Mouse (Mus musculus) gastrocnemius, adult 8-10 months (tissue): ENCODE results near the gene Runx3. TPM values are rescaled to one million over a fixed set of nuclear protein-coding genes. Genes with fewer than 3 reads are reported as not detected.
A peak's percentile ranks its signal among the peaks of the same experiment; 100 is the strongest.

ENCODE experiments used
- DNase-seq, 2 experiments: peaks; one replicate each; pipeline ENCODE4 v3.0.0; 2022; ENCODE audit warnings: low spot score in 2 of 2
- total RNA-seq, 4 experiments: library from RNA; stranded (reverse); gene quantifications; 2 replicates each; pipeline ENCODE4 v1.2.4; 2022

The Runx3 gene
- total RNA-seq, 4 experiments from 2014 or later = 0.07 TPM; not detected in 3

DNA sequence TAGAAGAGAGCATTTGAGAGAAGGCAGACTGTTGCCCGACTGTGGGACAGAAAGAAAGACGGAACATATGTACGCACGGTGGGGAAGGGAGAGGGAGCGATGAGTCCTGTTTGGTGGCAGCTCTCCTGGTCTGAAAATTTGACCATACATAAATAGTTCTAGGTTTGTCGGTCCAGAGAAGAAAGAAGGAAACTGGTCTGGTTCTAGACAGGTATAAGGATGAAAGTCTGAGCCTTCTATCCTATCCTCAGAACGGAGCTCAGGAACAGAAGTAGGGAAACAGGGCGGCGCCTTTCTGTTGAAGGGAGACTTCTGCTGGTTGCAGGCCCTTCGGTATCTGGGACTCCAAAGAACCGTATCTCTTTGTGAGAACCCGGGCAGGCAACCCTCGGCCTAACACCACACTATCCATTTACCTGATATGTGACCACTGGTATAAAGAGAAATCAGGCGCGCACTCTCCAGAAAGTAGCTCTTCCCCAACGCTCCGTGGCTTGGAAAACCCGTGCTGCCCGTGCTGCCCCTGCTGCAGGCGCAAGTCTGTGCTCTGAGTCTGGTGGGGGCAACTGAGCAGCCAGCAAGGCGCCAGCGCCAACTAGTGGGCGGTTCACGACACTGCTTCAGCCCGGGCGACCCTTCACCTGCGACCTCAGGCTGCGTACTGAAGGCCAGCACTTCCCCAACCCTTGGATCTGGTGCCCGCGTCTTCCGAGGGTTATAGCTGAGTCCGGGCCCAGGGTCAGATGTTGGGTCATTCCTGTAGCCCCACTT, 29.8 kb downstream of the Runx3 start:
- DNase-seq = peak; percentile 17 to 50

GRCm38 (mm10) chr4:135151111-135151987, 30.9 kb downstream of the Runx3 start:
- DNase-seq = no peak

- DNase-seq = no peak
Observed at GRCm38 (mm10) chr4:135151988-135152594, 31.6 kb downstream of the Runx3 start.

GRCm38 (mm10) chr4:135152834-135153259, 32.4 kb downstream of the Runx3 start:
- DNase-seq = no peak

DNA sequence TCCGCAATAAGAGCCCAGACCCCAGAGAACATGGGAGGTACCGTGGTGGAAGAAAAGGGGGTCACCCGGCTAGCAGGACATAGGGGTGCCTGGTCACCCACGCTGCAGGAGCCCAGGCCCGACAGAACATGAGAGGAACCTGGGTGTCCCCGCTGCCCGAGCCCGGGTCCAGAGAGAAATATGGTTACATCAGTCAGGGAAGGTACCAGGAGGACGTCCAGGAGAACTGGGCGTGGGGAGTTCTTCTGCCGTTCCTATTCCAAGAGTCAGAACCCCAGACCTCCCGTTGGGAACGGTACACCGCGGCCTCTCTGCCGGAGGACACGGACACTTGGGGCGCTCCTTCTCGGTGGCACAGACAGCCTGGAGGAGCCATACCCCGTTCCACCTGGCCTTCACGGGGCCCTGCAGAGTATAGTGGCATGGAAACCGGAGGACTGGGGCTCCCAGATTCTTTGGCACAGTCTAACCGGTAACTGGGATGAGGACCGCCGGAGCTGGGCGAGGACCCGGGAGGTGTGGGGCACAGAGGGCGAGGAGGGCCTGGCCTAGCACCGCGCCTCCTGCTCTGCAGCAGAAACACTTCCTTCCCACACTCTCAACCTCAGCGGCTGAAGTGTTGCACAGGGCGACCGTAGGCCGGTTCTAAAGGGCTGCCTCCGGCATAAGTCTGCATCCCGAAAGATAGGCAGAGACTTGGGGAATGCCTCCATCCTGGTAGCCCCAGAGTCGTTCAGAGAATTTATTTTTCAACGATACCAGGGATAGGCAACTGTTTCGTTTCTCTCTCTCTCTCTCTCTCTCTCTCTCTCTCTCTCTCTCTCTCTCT, 33.0 kb downstream of the Runx3 start:
- no peak for DNase-seq

DNA sequence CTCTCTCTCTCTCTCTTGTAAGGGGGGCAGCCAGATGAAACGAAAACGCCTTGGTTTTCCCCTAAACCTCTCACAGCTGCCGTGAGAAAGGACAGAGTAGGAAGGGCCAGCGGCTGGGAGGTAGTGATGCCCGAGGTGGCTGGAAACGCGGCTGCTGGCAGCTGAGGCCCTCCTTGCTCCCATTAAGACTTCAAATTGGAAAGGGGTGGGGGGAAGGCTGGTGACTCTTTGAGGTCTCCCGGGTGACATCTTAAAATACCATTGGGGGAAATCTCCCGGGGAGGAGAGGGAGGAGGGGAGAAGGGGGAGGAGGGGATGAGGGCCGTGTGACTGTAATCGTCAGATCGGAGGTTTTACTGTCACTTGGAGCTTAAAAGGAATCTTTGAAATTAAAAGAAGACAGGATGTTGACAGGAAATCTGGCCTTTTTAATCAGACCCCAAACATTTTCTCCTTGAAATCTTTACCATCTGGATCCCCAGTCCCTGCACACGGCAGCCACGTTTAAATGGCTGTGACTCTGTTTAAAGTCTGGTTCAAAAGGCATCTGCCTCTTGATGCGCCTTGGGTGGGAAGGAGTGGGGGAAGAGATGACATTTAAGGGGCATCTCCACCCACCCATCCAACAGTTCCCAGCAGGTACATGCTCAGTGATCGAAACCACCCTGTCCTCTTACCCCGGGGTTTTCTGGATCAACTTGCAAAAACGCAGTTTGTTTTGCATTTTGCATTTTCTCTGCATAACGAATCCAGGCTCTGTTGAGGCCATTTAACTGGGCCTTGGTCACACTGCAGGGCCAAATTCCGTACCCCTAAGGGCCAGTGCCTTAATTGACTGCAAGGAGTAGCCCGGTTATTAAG, 33.9 kb downstream of the Runx3 start:
- DNase-seq = no peak

- DNase-seq = no peak
Observed at GRCm38 (mm10) chr4:135155106-135155800, 34.8 kb downstream of the Runx3 start.

GRCm38 (mm10) chr4:135155805-135156469, 35.5 kb downstream of the Runx3 start:
- DNase-seq = no peak

DNA sequence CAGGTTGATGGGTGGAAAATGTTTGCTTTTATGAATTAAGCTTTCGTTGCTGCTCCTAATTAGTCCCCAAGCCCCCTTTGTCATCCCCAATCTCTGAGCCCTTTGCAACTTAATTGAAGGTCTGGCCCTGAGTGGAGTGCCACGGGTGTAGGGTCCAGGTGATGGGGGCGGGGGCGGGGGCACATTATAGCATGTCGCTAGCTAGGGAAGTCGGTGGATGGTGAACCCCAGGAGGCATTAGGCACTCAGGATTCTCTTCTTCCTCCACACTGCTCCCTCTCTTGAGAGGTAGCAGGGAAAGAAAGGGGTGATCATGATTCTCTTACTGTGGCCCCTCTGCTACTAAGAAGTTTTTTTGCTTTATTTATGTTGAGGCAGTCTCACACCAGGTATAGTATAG, 36.1 kb downstream of the Runx3 start:
- no peak for DNase-seq

- no peak for DNase-seq
Observed at GRCm38 (mm10) chr4:135157329-135157728, 36.9 kb downstream of the Runx3 start.

DNA sequence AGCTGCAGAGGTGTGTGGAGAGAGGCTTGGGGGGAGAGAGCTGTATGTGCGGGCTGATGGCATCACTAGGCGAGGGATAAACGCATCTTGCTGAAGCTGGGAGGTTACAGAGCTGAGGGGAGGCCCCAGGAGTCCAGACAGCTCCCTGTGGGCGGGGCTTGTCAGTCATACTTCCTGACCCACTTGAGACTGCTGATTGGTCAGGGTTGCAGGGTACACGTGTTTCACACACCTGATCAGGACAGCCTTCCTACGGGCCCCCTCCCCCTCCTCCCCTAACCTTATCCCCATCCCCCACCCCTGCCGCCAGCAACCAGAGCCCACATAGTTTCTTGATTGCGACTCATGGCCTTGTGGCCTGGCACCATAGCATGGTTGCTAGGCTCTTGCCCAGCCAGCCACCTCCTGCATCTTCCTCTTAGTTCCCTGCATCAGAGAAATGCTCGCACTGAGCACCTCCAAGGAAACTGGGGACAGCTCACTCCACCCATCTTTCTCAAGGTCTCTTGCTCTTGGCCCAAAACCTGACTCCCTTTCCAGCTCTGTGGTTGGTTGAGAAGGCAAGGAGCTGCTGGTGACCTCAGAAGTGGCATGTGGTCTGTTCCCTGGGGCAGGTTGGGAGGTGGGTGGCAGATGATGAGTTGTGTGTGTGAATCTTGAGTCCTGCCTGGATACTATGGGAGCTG, 38.4 kb downstream of the Runx3 start:
- DNase-seq = no peak

- no peak for DNase-seq
Observed at GRCm38 (mm10) chr4:135159663-135160062, 39.2 kb downstream of the Runx3 start.

DNA sequence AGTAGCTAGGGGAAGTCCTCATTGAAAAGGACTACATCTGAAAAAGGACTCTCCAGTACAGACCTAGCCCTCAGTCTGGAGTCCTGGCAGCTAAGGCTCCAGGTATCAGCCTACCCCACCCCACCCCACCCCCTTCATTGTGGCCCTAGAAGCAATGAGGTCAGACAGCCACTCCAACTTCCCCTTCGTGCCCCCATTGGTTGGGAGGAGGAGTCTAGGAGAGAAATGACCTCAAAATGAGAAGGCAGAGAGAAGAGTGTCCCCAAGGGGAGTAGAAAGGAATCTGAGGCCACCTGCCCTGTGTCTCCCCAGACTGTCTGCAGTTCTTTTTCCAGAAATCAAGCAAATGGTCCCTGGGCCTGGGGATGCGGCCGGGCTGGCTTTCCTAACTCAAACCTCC, 39.7 kb downstream of the Runx3 start:
- DNase-seq = no peak

GRCm38 (mm10) chr4:135161441-135161840, 41.0 kb downstream of the Runx3 start:
- no peak for DNase-seq

DNA sequence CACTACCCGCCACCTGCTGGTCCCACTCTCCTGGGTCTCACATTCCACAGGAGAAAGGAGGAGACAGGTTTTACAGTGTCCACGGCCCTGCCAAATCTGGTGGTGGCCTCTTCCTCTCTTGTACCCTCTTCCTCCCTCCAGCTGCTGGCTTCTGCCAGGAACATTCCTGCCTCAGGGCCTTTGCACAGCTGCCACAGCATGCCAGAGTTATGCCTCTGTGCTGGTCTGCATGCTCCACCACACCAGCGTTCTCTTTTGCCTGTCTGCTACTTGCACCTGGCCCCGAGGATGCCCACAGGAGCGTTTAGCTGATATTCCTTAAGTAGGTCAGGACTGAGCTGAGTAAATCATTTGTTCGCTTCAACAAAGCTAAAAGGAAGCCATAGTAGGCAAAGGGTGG, 45.3 kb downstream of the Runx3 start:
- DNase-seq = no peak

DNA sequence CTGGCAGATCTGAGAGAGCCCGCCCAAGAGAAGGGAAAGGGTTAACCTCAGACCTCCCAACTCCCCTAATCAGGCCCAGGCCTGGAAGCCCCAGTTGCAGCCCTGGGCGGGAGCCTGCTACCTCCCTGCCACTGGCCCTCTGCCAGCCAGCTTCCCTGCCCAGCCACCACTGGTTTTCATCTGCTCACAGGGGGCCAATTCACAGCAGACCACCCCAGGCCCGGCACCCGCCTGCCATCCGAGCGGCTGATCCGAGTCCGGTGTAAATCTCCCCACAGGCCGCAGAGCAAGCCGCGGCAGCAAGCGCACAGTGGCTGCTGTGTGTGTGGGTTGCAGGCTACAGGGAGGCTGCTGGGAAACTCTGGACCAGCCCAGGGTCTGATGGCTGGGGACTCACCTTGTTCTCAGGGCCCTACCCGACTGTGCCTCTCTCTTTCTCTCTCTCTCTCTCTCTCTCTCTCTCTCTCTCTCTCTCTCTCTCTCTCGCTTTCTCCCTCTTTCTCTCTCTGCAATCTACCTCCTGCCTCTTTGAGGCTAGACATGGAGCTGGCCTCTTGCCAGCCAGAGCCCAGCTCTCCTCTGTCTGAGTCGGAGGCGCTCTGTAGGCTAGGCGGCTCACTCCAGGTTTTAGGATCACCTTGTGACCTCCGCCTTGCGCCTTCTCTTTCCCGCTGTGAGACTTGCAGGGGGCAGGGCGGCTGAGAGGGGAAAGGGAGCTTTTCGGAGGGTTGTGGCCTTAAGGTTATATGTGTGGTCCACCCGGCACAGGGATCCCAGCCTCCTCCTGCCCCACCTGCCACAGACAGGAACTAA, 46.2 kb downstream of the Runx3 start:
- no peak for DNase-seq

DNA sequence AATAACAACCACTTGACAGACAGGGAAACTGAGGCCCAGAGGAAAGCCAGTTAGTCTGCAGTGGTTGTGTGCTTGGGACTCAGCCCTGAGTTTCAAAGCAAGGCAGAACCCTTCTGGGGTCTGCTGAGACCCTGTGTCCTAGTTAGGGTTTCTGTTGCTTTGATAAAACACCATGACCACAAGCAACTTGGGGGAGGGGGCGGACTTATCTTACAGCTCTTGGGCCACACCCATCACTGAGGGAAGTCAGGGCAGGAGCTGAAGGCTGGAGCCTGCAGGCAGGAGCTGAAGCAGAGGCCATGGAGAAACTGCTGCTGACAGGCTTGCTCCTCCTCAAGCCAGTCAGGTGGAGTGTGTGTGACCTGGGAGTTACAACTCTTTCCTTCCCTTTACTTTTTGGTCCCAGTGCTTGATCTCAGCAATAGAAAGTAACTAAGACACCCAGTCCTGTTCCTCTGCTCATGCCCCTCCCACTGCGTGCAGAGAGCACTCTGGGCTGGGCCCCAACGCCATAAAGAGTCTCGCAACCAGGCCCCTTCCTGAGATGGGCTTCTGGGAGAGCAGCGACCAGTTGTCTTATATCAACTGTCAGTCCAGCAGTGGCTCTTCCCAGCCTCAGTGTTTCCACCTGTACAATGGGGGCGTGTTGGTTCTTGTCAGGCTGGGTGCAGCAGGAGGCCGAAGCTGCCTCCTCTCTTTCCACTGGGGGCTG, 47.5 kb downstream of the Runx3 start:
- DNase-seq = no peak
